Mouse (Mus musculus) kidney, embryonic 14.5 days (tissue): ENCODE measurements around the gene Aff3. TPM values are rescaled to one million over a fixed set of nuclear protein-coding genes. Genes with fewer than 3 reads are reported as not detected.

Experiments
- ATAC-seq: fragments of 200-750 bp; cut with Nextera tagmentation; 2 replicates; pipeline ENCODE4 v1.8.0; 2017; ENCODE audit warnings: moderate number of reproducible peaks, mild to moderate bottlenecking, moderate TSS enrichment, moderate library complexity; ENCODE audit not compliant: low FRiP score, low TSS enrichment
- H3K27ac ChIP-seq: fragments of 300-500 bp; sonication (generic); 2 replicates; pipeline ENCODE4 v1.5.1; 2014; ENCODE audit warnings: low read depth, mild to moderate bottlenecking, low read length, moderate library complexity, mixed read lengths
- H3K27me3 ChIP-seq: fragments of 300-500 bp; sonication (generic); 2 replicates; pipeline ENCODE4 v1.6.1; 2014; ENCODE audit warnings: mild to moderate bottlenecking, low read length; ENCODE audit not compliant: control insufficient read depth, insufficient read depth
- H3K36me3 ChIP-seq: fragments of 300-500 bp; sonication (generic); 2 replicates; pipeline ENCODE4 v1.6.1; 2014; ENCODE audit warnings: low read length, mixed read lengths; ENCODE audit not compliant: control insufficient read depth, insufficient read depth
- H3K4me1 ChIP-seq: fragments of 300-500 bp; sonication (generic); 2 replicates; pipeline ENCODE4 v1.6.1; 2014; ENCODE audit warnings: low read length, mixed read lengths; ENCODE audit not compliant: control insufficient read depth, insufficient read depth
- H3K4me2 ChIP-seq: fragments of 300-500 bp; sonication (generic); replicated peaks from 2 replicates; pipeline ENCODE4 v1.6.1; 2014; ENCODE audit warnings: low read depth, mild to moderate bottlenecking, low read length
- H3K4me3 ChIP-seq: fragments of 300-500 bp; sonication (generic); 2 replicates; pipeline ENCODE4 v1.5.1; 2014; ENCODE audit warnings: mild to moderate bottlenecking, low read length
- H3K9ac ChIP-seq: fragments of 300-500 bp; sonication (generic); 2 replicates; pipeline ENCODE4 v1.6.1; 2014; ENCODE audit warnings: low read depth, mild to moderate bottlenecking, low read length, moderate library complexity
- H3K9me3 ChIP-seq: fragments of 300-500 bp; sonication (generic); 2 replicates; pipeline ENCODE4 v1.6.1; 2016; ENCODE audit warnings: low read length; ENCODE audit not compliant: control insufficient read depth
- WGBS: fragments of 180-500 bp; shearing (Covaris S2); extraction: QIAGEN DNeasy Blood & Tissue Kit; methylation state at CpG from one replicate; pipeline ENCODE4 v1.1.7; 2014; 5-methylcytosine and 5-hydroxymethylcytosine counted together
- polyA plus RNA-seq: library from polyadenylated mRNA; unstranded; fragments of >200 nt; fragmentation: Nextera tagmentation; extraction: Ambion mirVana; gene quantifications from 2 replicates; pipeline ENCODE4 v1.2.1, GENCODE M21; 2014

The Aff3 gene
- polyA plus RNA-seq, 1 experiment from 2014 or later = 11.9 TPM

DNA sequence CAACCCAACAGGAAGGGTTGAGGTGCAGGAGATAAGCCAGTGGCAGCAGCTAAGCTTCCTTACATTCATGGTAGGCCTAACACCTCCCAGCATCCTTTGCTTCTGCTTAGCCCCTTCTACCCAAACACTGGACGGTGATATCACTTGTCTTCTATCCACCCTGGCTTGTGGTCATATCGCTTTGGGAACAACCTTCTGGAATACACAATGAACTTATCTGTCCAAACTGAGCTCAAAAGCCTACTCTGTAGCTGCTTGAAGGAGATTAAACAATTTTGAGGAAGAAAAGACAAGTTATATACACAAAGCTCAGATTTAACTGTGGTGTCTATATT lies 343.8 kb downstream of the Aff3 start:
- no peak overlapping the region for H3K4me2 ChIP-seq
- ATAC-seq = no peak
- WGBS = 100% methylated on average over 2 of the region's 2 CpGs

DNA sequence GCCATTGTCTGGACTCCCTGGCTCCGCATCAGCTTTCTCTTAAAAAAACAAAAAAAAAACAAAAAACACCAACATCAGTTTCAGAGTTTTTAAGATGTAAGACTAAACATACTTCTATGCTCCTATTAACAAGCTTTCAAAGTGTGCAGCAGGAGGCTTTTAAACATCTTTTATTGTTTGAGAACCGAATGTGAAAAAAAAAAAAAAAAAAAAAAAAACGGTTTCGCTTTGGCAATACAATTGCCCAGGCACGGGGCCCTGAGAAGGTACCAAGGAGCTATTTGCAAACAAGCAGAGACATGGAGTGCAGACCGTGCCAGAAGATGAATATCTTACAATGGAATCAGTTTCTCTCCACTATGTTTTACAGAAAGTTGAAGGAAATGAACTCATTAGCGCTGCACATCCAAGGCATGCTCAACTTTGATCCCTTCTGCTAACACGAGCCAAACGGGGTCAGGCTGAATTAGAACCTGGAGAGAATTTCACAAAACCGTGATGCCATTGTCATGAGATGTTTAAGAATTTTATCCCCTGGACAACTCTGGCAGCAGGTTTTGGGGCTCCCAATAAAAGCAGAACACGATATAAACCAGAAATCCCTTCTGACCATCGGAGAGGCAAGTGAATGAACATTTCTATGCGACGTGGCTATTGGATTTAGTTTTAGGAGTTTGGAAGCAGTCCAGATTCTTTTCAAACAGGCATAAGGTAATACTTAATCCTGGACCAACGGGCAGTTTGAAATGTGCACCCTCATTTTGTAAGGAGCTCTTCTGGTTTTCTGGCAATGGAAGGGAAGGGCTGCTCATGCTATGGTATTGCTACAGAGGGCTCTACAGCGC lies 344.4 kb downstream of the Aff3 start:
- H3K27me3 ChIP-seq = no peaks in the 10 kb centered on the region
- no peak overlapping the region for H3K27ac ChIP-seq
- H3K9ac ChIP-seq = no peak overlapping the region
- H3K9me3 ChIP-seq = no peaks in the 10 kb centered on the region
- H3K4me1 ChIP-seq = no peaks in the 10 kb centered on the region
- H3K4me3 ChIP-seq = no peak overlapping the region
- no peaks in the 10 kb centered on the region for H3K36me3 ChIP-seq
- 80% methylated on average over 16 of the region's 16 CpGs for WGBS
- no peak overlapping the region for H3K4me2 ChIP-seq
- ATAC-seq = no peak

More for the DNA sequence above, 343.8 kb downstream of the Aff3 start:
- Histone ChIP-seq H3K9me3 (no peaks in the 10 kb centered on the region), H3K9ac (no peak overlapping the region), H3K27ac (no peak overlapping the region), H3K4me3 (no peak overlapping the region), H3K36me3 (no peaks in the 10 kb centered on the region), H3K27me3 (no peaks in the 10 kb centered on the region), H3K4me1 (no peaks in the 10 kb centered on the region)

DNA sequence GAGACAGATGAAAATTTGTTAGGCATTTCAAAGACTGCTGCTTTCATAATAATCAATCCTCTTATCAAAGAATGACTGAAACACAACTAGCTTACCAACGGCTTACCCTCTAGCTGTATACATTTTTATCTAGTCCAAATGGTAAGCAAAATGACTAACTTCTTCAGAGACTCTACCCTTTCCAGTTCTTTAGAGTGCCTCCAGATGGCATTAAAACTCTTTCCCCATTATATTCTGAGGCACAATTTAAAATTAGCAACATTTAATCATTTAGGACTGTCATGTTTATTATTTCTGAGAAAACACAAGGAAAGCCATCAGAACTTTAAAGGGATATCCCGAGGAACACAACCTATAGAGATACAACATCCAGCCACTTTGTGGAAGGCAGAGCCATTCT lies 346.1 kb downstream of the Aff3 start:
- WGBS = 78% methylated on average over 2 of the region's 2 CpGs
- H3K9ac ChIP-seq = no peak overlapping the region

DNA sequence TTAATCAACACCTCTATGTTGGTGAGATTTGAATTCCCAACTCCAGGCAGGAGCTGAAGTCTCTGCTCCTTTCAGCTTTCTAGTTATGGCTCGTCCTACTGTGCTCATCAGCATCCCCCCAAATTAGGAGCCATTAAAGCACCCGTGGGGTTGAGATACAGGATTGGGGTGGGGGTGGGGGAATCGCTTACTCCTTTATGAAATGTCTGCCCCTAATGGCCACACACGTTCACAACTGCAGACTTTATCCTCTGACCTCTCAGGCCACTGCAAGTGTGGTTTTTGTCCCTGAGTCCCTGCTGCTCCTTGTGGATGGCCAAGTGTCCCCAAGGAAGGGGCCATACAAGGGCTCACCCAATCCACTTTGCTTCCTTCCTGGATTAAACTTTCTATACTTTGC lies 348.8 kb downstream of the Aff3 start:
- no peak overlapping the region for H3K9ac ChIP-seq
- no peaks in the 10 kb centered on the region for H3K36me3 ChIP-seq
- no peak overlapping the region for H3K4me3 ChIP-seq
- no peak overlapping the region for H3K27ac ChIP-seq
- no peak for ATAC-seq
- no peak overlapping the region for H3K4me2 ChIP-seq
- H3K9me3 ChIP-seq = no peaks in the 10 kb centered on the region
- no peaks in the 10 kb centered on the region for H3K27me3 ChIP-seq
- WGBS = 70% methylated on average over 4 of the region's 4 CpGs
- H3K4me1 ChIP-seq = no peaks in the 10 kb centered on the region

More for the DNA sequence above, 346.1 kb downstream of the Aff3 start:
- Histone ChIP-seq H3K4me3 (no peak overlapping the region), H3K36me3 (no peaks in the 10 kb centered on the region), H3K9me3 (no peaks in the 10 kb centered on the region), H3K27ac (no peak overlapping the region), H3K4me2 (no peak overlapping the region), H3K4me1 (no peaks in the 10 kb centered on the region), H3K27me3 (no peaks in the 10 kb centered on the region)
- no peak for ATAC-seq

DNA sequence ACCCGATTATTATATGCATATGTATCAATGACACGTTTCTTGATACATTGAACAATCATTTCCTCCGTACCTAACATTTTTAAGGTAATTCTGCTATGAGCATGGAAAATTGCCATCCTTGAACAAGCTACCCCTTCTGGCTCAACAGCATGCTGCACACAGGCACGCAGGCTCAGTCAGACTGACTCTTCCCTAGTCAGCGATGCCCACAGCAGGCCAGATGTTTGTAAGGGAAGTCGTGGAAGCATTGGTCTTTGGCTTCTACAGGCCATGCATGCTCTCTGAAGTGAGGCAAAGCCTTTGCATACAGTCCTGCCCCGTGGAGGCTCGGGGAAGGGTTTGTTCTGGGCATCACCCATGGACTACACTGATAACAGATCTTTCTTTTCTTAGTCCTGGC lies 354.3 kb downstream of the Aff3 start:
- H3K4me3 ChIP-seq = no peak overlapping the region
- no peak for ATAC-seq
- no peak overlapping the region for H3K27ac ChIP-seq
- H3K9ac ChIP-seq = no peak overlapping the region
- H3K4me1 ChIP-seq = peaks cover 4% of the 10 kb centered on the region; the same call in 1 of the 2 replicates
- no peaks in the 10 kb centered on the region for H3K36me3 ChIP-seq
- H3K27me3 ChIP-seq = no peaks in the 10 kb centered on the region
- 83% methylated on average over 8 of the region's 8 CpGs for WGBS
- no peak overlapping the region for H3K4me2 ChIP-seq
- H3K9me3 ChIP-seq = no peaks in the 10 kb centered on the region

DNA sequence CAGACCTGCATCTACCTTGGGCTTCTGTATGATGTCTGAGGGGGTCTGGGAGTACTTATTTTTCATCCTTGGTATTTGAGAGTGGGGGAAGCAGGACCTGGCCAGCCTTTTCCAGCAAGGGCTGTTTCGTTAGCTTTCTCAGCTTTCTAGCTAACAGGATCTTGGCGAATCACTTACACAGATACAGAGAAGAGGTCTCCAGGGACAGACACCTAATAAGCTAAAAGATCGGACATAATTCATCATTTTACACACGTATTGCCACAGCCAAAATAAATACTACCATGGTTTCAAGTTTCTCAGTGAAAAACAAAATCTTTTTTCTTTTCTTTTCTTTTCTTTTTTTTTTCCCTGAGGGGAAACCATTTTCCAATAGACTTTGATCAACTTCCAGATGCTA lies 354.7 kb downstream of the Aff3 start:
- ATAC-seq = no peak
- H3K9me3 ChIP-seq = no peaks in the 10 kb centered on the region
- no peak overlapping the region for H3K9ac ChIP-seq
- H3K4me3 ChIP-seq = no peak overlapping the region
- no peaks in the 10 kb centered on the region for H3K27me3 ChIP-seq
- H3K4me2 ChIP-seq = no peak overlapping the region
- WGBS = 69% methylated on average over 4 of the region's 4 CpGs
- peaks cover 4% of the 10 kb centered on the region; the same call in 1 of the 2 replicates for H3K4me1 ChIP-seq
- H3K36me3 ChIP-seq = no peaks in the 10 kb centered on the region
- no peak overlapping the region for H3K27ac ChIP-seq

DNA sequence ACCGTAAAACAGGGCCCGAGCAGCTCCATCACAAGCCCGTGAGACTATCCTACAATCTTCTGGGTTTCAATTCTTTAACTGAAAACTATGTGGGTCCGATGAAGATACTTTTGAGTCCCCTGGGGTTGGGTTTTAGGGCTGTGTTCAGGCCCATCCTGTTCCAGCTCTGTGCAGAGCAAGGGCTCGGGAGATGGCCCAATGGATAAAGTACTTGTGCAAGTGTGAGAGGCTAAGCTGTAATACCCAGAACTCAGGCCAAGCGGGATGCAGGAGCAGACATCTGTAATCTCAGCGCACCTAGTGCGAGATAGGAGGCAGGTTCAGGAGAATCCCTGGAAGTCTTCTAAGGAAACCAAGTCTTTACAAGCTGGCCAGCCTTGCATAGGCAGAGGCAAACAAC lies 355.4 kb downstream of the Aff3 start:
- Histone ChIP-seq H3K27me3 (no peaks in the 10 kb centered on the region), H3K36me3 (no peaks in the 10 kb centered on the region), H3K4me3 (no peak overlapping the region), H3K4me2 (no peak overlapping the region), H3K9ac (no peak overlapping the region), H3K9me3 (no peaks in the 10 kb centered on the region), H3K27ac (no peak overlapping the region), H3K4me1 (peaks cover 4% of the 10 kb centered on the region; the same call in 1 of the 2 replicates)
- WGBS = 92% methylated on average over 8 of the region's 8 CpGs
- no peak for ATAC-seq

DNA sequence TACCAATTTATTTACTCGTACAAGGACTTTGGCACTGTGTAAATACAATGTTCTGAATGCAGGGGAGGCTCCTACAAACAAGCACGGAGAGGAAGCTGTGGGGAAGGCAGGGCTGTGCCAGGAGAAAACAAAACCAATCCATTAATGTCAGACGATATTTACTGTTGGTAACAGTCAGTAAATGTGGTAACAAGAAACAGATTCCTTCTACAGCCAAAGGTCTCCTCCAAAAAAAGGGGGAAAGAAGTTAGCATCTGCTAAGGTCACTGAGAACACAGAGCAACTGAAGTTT lies 356.1 kb downstream of the Aff3 start:
- H3K9ac ChIP-seq = no peak overlapping the region
- no peak for ATAC-seq
- no peak overlapping the region for H3K4me3 ChIP-seq
- no peak overlapping the region for H3K4me2 ChIP-seq
- H3K9me3 ChIP-seq = no peaks in the 10 kb centered on the region
- peaks cover 4% of the 10 kb centered on the region; the same call in 1 of the 2 replicates for H3K4me1 ChIP-seq
- no peak overlapping the region for H3K27ac ChIP-seq
- 43% methylated on average over 3 of the region's 3 CpGs for WGBS
- no peaks in the 10 kb centered on the region for H3K36me3 ChIP-seq
- H3K27me3 ChIP-seq = no peaks in the 10 kb centered on the region

DNA sequence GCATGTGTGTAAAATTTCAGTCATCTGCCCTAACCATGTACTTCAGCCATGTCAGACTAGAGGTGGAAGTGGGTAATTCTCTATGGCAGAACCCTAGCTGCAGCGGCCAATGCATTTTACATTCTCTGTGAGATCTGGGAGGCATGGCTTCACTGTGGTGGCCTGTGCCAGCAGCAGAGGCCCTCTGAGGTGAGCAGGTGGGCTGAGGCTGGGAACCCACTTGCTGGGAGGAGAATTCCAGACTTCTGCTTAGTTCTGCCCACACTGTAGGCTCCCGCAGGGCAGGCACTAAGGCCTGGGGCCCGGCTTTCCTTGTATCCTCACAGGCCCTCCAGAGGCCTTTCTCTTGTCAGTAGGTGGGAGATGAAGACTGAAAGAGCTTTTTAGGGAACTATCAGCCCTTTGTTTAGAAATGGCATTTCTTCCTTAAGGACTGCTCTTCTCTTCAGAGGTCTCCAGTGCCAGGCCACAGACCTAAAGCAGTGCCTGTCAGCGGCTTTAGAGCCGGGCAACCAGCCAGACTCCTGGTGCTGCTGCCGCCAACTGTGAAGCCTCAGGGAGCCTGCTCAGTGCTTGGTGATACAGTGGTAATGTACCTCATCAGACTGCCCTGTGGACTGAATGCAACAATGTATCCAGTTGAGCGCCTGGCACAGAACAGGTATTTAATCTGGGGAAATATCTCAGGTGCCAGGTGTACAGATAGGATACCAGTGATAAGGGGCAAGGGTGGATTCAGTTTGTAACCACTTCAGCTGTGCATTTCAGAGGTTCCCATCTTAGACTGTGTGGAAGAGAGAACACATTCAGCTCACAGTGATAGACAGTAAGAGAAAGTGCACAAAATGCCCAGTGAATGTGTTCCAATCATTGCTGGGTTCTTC lies 356.7 kb downstream of the Aff3 start:
- Histone ChIP-seq H3K4me1 (peaks cover 4% of the 10 kb centered on the region; the same call in 1 of the 2 replicates), H3K27me3 (no peaks in the 10 kb centered on the region), H3K9me3 (no peaks in the 10 kb centered on the region), H3K4me3 (no peak overlapping the region), H3K27ac (no peak overlapping the region), H3K9ac (no peak overlapping the region), H3K36me3 (no peaks in the 10 kb centered on the region), H3K4me2 (no peak overlapping the region)
- no peak for ATAC-seq
- WGBS = 86% methylated on average over 7 of the region's 7 CpGs
